Mouse (Mus musculus): Measurements from ENCODE around the gene Elmo2. TPM values are rescaled to one million over a fixed set of nuclear protein-coding genes. Genes with fewer than 3 reads are reported as not detected.

Gene Elmo2
- polyA plus RNA-seq, 1 experiment from 2014 or later, result 77.3 TPM

DNA sequence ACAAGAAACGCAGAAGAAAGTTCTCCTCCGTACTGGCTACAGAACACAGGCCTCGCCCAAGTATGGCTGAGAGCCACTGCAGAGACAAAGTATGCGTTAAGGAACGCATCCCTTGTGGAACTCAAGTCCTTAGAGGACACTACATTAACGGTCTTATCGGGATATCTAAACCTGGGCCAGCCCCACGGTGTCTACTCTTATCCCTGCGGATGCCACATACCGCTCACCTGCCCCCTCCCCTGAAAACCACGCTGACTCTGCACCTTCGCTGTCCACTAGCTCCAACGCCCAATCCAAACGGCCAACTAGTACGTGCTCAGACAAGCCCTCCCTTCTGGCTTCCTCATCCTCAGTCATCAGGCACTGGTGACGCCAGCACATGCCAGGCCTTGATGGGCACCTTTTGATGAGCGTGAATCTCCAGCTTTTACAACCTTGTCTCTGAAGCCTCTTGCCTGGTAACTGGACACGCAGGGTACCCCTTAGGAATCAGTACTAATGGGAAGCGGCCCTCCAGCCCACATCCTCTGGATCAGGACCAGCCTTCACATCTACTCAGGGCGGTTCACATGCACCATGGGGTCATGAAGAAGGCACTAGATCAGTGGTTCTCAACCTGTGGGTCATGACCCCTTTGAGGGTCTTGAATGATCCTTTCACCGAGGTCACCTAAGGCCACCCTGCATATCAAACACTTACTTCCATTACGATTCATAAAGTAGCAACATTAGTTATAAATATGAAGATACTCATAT, 4.1 kb downstream of the Elmo2 start:
- Histone ChIP-seq H3K9ac (no peak overlapping the region), H3K36me3 (no peaks in the 10 kb centered on the region), H3K4me1 (peaks cover 90% of the 10 kb centered on the region), H3K9me3 (no peaks in the 10 kb centered on the region), H3K27me3 (no peaks in the 10 kb centered on the region), H3K4me3 (no peak overlapping the region), H3K4me2 (no peak overlapping the region), H3K27ac (peak overlapping the region; percentile 90)
- 76% methylated on average over 22 of the region's 22 CpGs for WGBS
- ATAC-seq (ENCODE audit: borderline replicate concordance, extremely low read depth, low FRiP score, low TSS enrichment), result no peak

DNA sequence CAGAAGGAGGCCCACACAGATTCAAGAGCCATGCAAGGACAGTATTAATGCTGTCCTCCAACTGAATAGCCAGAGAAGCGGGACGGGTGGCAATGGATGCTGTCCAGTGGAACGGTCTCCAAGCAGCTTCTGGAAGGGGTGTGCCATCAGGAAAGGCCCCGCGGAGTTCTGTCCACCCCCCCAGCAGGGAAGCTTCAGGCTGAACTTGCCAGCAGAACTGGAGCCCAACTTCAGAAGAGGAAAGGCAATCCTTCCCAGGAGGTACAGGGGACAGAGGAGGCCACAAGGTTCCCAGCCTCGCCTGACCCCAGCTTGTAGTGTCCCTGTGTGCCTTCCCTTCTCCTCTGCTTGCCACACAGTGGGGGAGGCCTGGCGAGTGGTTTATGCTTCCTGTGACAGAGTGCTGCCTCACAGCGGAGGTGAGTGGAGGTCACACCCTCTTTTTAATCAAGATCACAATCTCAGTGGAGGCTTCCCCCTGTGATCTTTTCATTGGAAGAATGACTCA, 4.8 kb downstream of the Elmo2 start:
- Histone ChIP-seq H3K27me3 (no peaks in the 10 kb centered on the region), H3K4me1 (peaks cover 93% of the 10 kb centered on the region), H3K9ac (no peak overlapping the region), H3K27ac (peak overlapping the region; percentile 90), H3K9me3 (no peaks in the 10 kb centered on the region), H3K4me3 (peak overlapping the region; percentile 4; the same call in 1 of the 2 replicates), H3K36me3 (no peaks in the 10 kb centered on the region), H3K4me2 (peak overlapping the region; percentile 31)
- ATAC-seq (ENCODE audit: borderline replicate concordance, extremely low read depth, low FRiP score, low TSS enrichment), result no peak
- 53% methylated on average over 8 of the region's 8 CpGs for WGBS

DNA sequence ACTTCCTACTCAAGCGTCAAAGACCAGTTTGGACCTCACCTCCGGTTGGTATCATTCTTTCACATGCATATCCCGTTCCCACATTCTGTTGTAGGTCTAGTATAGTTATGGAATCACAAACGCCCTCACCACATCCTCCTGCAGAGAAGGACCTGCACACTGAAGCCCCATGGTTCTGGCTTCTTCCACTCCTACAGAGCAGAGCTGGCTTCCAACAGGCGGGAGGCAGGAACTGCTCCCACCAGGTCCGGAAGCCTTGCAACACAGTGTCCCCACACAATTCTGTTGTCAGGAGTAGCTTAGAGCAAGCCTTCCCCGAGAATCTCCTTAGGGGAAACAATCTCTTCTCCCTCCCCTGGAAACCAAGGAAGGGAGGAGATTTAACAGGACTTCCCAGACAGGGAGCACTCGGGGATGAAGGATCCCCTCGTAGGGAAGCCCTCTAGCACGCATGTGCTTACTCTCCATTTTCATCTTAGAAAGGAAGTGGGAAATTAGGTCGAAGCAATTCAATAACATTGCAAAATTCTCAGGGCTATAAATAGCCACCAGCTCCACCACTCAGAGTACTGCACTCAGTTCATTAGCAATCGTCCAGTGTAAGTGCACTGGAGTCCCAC, 5.6 kb downstream of the Elmo2 start:
- ATAC-seq (ENCODE audit: borderline replicate concordance, extremely low read depth, low FRiP score, low TSS enrichment), result peak; percentile 44; the same call in 1 of the 2 replicates
- Histone ChIP-seq H3K4me2 (peak overlapping the region; percentile 31), H3K36me3 (peaks cover 5% of the 10 kb centered on the region; the same call in 1 of the 2 replicates), H3K27ac (peak overlapping the region; percentile 90), H3K4me3 (peak overlapping the region; percentile 4; the same call in 1 of the 2 replicates), H3K4me1 (peaks cover 93% of the 10 kb centered on the region), H3K27me3 (no peaks in the 10 kb centered on the region), H3K9me3 (no peaks in the 10 kb centered on the region), H3K9ac (no peak overlapping the region)
- 35% methylated on average over 12 of the region's 12 CpGs for WGBS

DNA sequence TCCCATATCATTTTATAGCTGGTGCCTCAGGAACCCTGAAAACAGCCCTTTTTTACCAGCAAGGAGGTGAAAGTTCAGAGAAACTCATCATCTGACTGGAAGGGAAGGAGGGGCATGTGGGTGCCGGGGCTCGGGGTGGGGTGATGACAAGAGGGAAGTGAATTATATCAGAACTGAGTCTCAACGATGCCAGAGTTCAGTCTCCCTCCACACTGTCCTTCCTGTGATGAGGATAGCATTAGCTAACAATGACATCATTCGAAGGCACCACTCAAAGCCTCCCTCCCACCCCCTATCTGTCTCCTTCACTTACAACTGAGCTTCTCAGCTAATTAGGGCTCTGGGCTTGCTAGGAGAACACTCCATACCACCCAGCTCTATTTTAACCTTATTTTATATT, 6.8 kb downstream of the Elmo2 start:
- H3K27me3 ChIP-seq, result no peaks in the 10 kb centered on the region
- WGBS, result 32% methylated on average over 4 of the region's 4 CpGs
- H3K4me2 ChIP-seq, result no peak overlapping the region
- no peak overlapping the region for H3K9ac ChIP-seq
- H3K27ac ChIP-seq, result no peak overlapping the region
- ATAC-seq (ENCODE audit: borderline replicate concordance, extremely low read depth, low FRiP score, low TSS enrichment), result no peak
- H3K4me3 ChIP-seq, result no peak overlapping the region
- H3K36me3 ChIP-seq, result peaks cover 17% of the 10 kb centered on the region
- H3K4me1 ChIP-seq, result peaks cover 82% of the 10 kb centered on the region
- no peaks in the 10 kb centered on the region for H3K9me3 ChIP-seq

DNA sequence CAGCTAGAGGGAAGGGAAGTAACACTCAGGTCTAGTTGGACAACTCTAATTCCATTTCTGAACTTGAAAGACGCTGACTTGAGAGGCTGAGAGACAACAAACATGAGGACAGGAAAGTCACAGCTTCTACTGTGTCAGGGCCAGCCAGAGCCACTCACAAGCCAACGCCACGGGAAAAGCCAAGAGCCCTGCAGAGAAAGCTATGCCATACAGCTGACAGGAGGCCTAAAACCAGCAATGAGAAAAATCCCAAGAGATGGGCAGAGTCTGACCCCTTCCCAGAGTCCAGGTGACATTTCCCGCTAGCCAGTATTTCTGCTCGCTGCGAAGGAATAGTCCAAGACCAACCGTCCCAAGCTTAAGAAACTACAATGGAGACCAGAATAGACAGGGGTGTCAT, 7.3 kb downstream of the Elmo2 start:
- H3K4me2 ChIP-seq, result no peak overlapping the region
- H3K27ac ChIP-seq, result peak overlapping the region; percentile 45
- H3K9ac ChIP-seq, result no peak overlapping the region
- ATAC-seq (ENCODE audit: borderline replicate concordance, extremely low read depth, low FRiP score, low TSS enrichment), result no peak
- H3K36me3 ChIP-seq, result peaks cover 22% of the 10 kb centered on the region
- no peaks in the 10 kb centered on the region for H3K27me3 ChIP-seq
- no peak overlapping the region for H3K4me3 ChIP-seq
- no peaks in the 10 kb centered on the region for H3K9me3 ChIP-seq
- H3K4me1 ChIP-seq, result peaks cover 76% of the 10 kb centered on the region
- WGBS, result 64% methylated on average over 7 of the region's 7 CpGs

DNA sequence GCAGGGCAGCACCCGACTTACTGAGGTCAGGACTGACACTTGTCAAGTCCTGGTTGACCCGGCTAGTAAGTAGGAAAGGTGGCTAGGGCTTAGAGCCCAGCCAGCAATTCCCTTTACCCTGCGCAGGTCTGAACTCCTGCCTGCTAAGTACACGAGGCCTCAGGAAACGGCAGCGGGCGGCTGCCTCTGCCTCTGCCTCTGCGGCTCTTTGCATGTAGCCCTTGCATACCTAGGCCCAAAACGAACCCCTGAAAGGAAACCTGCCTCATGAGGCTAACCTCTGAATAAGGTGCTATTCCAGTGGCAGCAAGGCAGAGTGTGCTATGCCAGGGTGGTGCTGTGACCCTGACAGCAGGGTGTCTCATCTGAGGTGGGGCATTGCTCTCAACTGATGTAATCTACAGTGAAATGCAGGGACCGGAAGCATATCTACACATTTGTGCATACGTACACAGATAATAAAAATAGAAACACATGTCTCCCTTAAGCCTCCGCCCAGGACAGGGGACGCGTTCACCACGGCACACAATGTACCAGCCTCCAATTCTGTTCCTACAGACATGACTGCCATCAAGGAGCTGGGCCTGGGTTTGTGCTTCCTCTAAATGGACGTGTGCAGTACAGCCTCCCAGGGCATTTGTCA, 8.5 kb downstream of the Elmo2 start:
- whole genome bisulfite sequencing, result 37% methylated on average over 16 of the region's 16 CpGs
- H3K4me1 ChIP-seq, result peaks cover 64% of the 10 kb centered on the region
- H3K4me2 ChIP-seq, result 0 out of 2 replicates have a peak overlapping the region, but pooled peaks have one; percentile 5

DNA sequence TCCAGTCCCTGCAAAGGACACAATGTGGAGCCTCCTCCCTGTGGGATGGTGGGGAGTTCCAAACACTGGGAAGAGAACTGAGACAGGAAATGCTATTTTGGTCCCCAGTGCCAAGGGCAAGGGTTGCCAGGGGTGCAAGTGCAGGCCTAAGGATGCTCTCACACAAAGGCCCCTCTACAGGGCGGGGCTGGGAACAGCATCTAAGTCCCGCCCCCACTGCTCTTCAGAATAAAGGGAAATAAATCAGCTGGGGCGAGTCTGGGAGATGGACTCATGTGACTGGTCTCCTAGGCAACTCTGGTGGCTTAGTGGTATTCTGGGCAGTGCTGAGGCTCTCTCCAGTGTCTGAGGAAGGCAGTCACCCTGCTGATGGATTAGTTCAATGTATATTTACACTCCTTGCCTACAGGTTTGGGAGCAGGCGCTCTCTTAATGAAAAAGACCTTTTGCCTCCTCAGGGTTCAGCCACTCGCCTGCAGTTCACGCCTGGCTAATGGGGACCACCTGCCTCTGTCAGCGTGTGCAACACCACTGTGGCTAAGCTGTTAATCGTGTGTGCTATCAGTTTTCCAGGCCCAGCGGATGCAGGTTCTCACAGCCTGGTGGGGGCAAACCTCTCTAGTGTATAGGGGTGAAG, 9.3 kb downstream of the Elmo2 start:
- Histone ChIP-seq H3K4me2 (peak overlapping the region; percentile 5; the same call in 1 of the 2 replicates), H3K36me3 (peaks cover 42% of the 10 kb centered on the region), H3K9ac (no peak overlapping the region), H3K4me1 (peaks cover 57% of the 10 kb centered on the region), H3K4me3 (no peak overlapping the region), H3K9me3 (no peaks in the 10 kb centered on the region), H3K27me3 (no peaks in the 10 kb centered on the region), H3K27ac (peak overlapping the region; percentile 42)
- peak; percentile 47 for ATAC-seq (ENCODE audit: borderline replicate concordance, extremely low read depth, low FRiP score, low TSS enrichment)
- 23% methylated on average over 9 of the region's 9 CpGs for WGBS

More for the DNA sequence above, 8.5 kb downstream of the Elmo2 start:
- no peaks in the 10 kb centered on the region for H3K27me3 ChIP-seq
- no peak overlapping the region for H3K9ac ChIP-seq
- no peaks in the 10 kb centered on the region for H3K9me3 ChIP-seq
- H3K4me3 ChIP-seq, result no peak overlapping the region
- ATAC-seq (ENCODE audit: borderline replicate concordance, extremely low read depth, low FRiP score, low TSS enrichment), result no peak
- H3K27ac ChIP-seq, result peak overlapping the region; percentile 45
- H3K36me3 ChIP-seq, result peaks cover 34% of the 10 kb centered on the region

DNA sequence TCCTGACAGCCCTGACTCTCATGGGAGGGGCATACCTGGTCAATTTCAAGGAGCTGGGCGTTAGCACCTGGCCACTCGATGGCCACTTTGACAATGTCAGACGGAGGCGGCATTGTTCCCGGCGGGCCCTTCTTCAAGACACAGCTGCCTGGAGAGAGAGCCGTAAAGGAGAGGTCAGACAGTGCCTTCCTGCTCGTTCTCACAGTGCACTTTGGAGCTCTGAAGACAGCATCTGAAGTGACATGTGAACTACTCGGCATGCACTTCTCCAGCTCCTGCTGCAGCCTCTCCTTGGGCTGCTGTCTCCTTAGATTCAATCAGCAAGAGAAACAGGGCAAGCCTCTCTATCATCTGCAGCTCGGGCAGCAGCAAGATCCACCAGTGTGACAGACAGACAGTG, 10.1 kb downstream of the Elmo2 start:
- peaks cover 50% of the 10 kb centered on the region for H3K36me3 ChIP-seq
- ATAC-seq (ENCODE audit: borderline replicate concordance, extremely low read depth, low FRiP score, low TSS enrichment), result no peak
- peaks cover 49% of the 10 kb centered on the region for H3K4me1 ChIP-seq
- no peak overlapping the region for H3K9ac ChIP-seq
- no peaks in the 10 kb centered on the region for H3K9me3 ChIP-seq
- H3K4me2 ChIP-seq, result no peak overlapping the region
- peak overlapping the region; percentile 42 for H3K27ac ChIP-seq
- WGBS, result 39% methylated on average over 10 of the region's 10 CpGs
- no peak overlapping the region for H3K4me3 ChIP-seq
- H3K27me3 ChIP-seq, result no peaks in the 10 kb centered on the region

DNA sequence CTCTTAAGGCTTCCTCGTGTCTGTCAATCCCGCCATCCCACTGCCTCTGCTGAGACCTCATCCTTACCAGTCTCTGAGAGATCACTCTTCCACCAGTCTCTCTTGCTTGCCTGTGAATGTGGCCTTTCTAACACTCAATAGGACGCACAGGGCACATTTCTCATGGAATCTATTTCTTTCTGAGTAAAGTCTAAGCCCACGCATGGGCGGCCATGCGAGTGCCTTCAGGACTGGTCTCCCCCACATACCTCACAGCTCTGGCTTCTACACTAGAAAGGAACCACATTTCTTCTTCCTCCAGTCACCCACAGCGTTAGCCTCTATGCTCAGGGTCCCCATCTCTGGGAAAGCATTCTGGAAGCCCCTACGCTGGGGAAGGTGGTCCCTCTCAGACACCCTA, 12.1 kb downstream of the Elmo2 start:
- Histone ChIP-seq H3K4me2 (no peak overlapping the region), H3K36me3 (peaks cover 63% of the 10 kb centered on the region), H3K4me1 (peaks cover 29% of the 10 kb centered on the region), H3K27me3 (no peaks in the 10 kb centered on the region), H3K9ac (no peak overlapping the region), H3K9me3 (no peaks in the 10 kb centered on the region), H3K4me3 (no peak overlapping the region), H3K27ac (no peak overlapping the region)
- ATAC-seq (ENCODE audit: borderline replicate concordance, extremely low read depth, low FRiP score, low TSS enrichment), result no peak
- 86% methylated on average over 8 of the region's 8 CpGs for WGBS

DNA sequence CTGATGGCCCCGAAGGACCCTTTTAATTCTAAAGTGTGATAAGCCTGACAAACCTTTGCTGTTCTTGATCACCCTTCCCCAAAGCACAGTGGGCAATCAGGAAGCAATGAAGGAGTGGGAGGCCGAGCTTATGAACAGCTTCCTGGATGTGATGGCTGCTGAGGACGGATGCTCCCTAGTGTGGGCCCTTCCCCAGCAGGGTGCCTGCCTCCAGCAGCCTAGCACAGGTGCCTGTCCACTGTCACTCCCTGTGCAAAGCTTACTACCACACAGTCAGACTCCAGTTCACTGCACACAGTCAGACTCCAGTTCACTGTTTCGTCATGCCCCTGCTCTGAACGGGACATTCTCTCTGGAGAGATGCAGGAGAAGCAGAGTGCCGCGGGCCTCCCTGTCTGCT, 13.9 kb downstream of the Elmo2 start:
- H3K9me3 ChIP-seq, result no peaks in the 10 kb centered on the region
- no peak overlapping the region for H3K27ac ChIP-seq
- H3K4me3 ChIP-seq, result no peak overlapping the region
- no peaks in the 10 kb centered on the region for H3K27me3 ChIP-seq
- peaks cover 11% of the 10 kb centered on the region for H3K4me1 ChIP-seq
- H3K4me2 ChIP-seq, result no peak overlapping the region
- H3K9ac ChIP-seq, result no peak overlapping the region
- H3K36me3 ChIP-seq, result peaks cover 72% of the 10 kb centered on the region
- no peak for ATAC-seq (ENCODE audit: borderline replicate concordance, extremely low read depth, low FRiP score, low TSS enrichment)
- 62% methylated on average over 7 of the region's 7 CpGs for WGBS

DNA sequence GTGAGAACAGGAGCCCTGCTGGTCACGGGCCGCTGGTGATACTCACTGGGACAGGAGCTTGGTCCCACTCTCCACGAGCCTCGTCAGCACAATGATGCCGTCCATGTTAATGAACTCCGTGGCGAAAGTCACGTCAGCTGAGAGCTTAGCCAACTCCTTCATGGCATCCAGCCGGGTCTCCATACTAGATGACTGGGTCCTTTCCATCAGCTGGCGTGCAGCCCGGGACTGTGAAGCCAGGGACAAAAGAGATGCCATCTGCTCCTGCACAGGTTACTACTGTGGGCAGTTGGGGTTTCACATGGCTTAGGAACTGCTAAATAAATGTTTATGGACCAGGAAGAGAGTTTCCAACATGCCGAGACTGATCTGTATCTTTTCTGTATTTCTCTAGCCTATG, 14.7 kb downstream of the Elmo2 start:
- Histone ChIP-seq H3K27ac (no peak overlapping the region), H3K36me3 (peaks cover 80% of the 10 kb centered on the region), H3K27me3 (no peaks in the 10 kb centered on the region), H3K4me1 (peaks cover 3% of the 10 kb centered on the region), H3K9me3 (no peaks in the 10 kb centered on the region), H3K9ac (no peak overlapping the region), H3K4me3 (no peak overlapping the region), H3K4me2 (no peak overlapping the region)
- ATAC-seq (ENCODE audit: borderline replicate concordance, extremely low read depth, low FRiP score, low TSS enrichment), result no peak
- 89% methylated on average over 12 of the region's 12 CpGs for WGBS
